In genomic region chr10:13060021-13060668, GRCm38 (mm10) we compare ENCODE assay signal across 8 mouse cellular contexts. TPM values are rescaled to one million over a fixed set of nuclear protein-coding genes. Genes with fewer than 3 reads are reported as not detected.
A peak's percentile ranks its signal among the peaks of the same experiment; 100 is the strongest.
DNase-seq lines count a peak whose midpoint lies in the region; ATAC-seq lines count a peak whose summit lies in the region.

Plagl1 (plus strand) TSS chr10:13060504.

- DNase-seq in heart, adult 11 months: no peak
- DNase-seq in T-cell, adult 2 months (ENCODE audit: low spot score): peak; percentile 22
- no peak for DNase-seq in heart, postnatal 10 days
- peak in 1 of 2 experiments; percentile 11 for DNase-seq in left cerebral cortex, postnatal 25 days (ENCODE audit: low spot score in 2 of 2)
- peak; percentile 17 for DNase-seq in right cerebral cortex, postnatal 25 days
- DNase-seq in thymus, postnatal 10 days (ENCODE audit: low spot score in 2 of 2): no peak
- DNase-seq in embryo, embryonic 10.5 days (ENCODE audit: low spot score): no peak

- H3K9me3 ChIP-seq in heart, embryonic 14.5 days (ENCODE audit: control insufficient read depth, low read length): no peaks in the 10 kb centered on the region

- intact Hi-C loops in heart, postnatal 10 days (cut with DNase I): no loop called here
- intact Hi-C loops in left cerebral cortex, postnatal 25 days (cut with DNase I): no loop called here

- H3K4me1 ChIP-seq in heart, embryonic 14.5 days (ENCODE audit: control insufficient read depth in 2 of 2, insufficient read depth in 2 of 2, low read length in 2 of 2): peaks cover 5 to 6% of the 10 kb centered on the region in 2 experiments; a peak in 1 of 4 replicates

- peak within 1 kb of the TSS; percentile 37 to 42 for H3K4me3 ChIP-seq in heart, embryonic 14.5 days (ENCODE audit: control insufficient read depth in 1 of 2, insufficient read depth in 1 of 2, low read depth in 1 of 2, low read length in 2 of 2)

- peak within 1 kb of the TSS; percentile 86 for H3K4me2 ChIP-seq in heart, embryonic 14.5 days (ENCODE audit: low read length)

- H3K36me3 ChIP-seq in heart, embryonic 14.5 days (ENCODE audit: control insufficient read depth, insufficient read depth, low read length): no peaks in the 10 kb centered on the region

- 60% methylated on average over 11 of the region's 11 CpGs for WGBS in heart, embryonic 14.5 days

- peaks cover 21% of the 10 kb centered on the region for H3K27me3 ChIP-seq in heart, embryonic 14.5 days (ENCODE audit: control insufficient read depth, insufficient read depth, low read length)

- no peak within 1 kb of the TSS for H3K27ac ChIP-seq in heart, embryonic 14.5 days (replicated peaks in 1 of 2; ENCODE audit: control insufficient read depth in 1 of 2, insufficient read depth in 1 of 2, low read depth in 2 of 2, low read length in 2 of 2)

- no peak for ATAC-seq in heart, embryonic 14.5 days (ENCODE audit: insufficient number of reproducible peaks, insufficient read depth, low FRiP score, low read depth)

- H3K9ac ChIP-seq in heart, embryonic 14.5 days (ENCODE audit: low read length): peak within 1 kb of the TSS; percentile 60

RNA-seq across cellular contexts. Expression of gene Plagl1, which starts in this region (rescaled TPM):
- polyA plus RNA-seq in heart, embryonic 14.5 days (2014; fragmentation: Nextera tagmentation; extraction: Ambion mirVana): 279 and 282 TPM in 2 replicates
- total RNA-seq in heart, postnatal 10 days (2021): 10 to 100 TPM; 50.5 to 50.6 TPM
- 10 to 100 TPM; 14.8 to 20.3 TPM for total RNA-seq in left cerebral cortex, postnatal 25 days (2021)

Comparison
In these comparisons a context has a peak if more than half of its experiments do, and no peak if none do; other contexts are left out.
1. DNase-seq: peak in T-cell, adult 2 months (single experiment) and right cerebral cortex, postnatal 25 days (single experiment); none in heart, adult 11 months (single experiment), heart, postnatal 10 days (0 of 2), thymus, postnatal 10 days (0 of 2) and embryo, embryonic 10.5 days (single experiment).